Mouse (Mus musculus): ENCODE data around the gene Celsr1. TPM values are rescaled to one million over a fixed set of nuclear protein-coding genes. Genes with fewer than 3 reads are reported as not detected.

Celsr1 gene
- 2.4 TPM for polyA plus RNA-seq (2014; fragmentation: Illumina TruSeq; extraction: RNeasy Lipid Tissue Mini Kit (QIAGEN cat#74804); ENCODE audit: low read depth, low replicate concordance)

GRCm38 (mm10) chr15:86033191-86033841 lies at the start of gene Celsr1:
Gene Celsr1 (minus strand): TSS chr15:86033777.

GRCm38 (mm10) chr15:86057413-86057812 lies 23.8 kb upstream of the Celsr1 start, which contains the start of gene Gramd4:
Gene Gramd4 (plus strand): TSS chr15:86057695.

DNA sequence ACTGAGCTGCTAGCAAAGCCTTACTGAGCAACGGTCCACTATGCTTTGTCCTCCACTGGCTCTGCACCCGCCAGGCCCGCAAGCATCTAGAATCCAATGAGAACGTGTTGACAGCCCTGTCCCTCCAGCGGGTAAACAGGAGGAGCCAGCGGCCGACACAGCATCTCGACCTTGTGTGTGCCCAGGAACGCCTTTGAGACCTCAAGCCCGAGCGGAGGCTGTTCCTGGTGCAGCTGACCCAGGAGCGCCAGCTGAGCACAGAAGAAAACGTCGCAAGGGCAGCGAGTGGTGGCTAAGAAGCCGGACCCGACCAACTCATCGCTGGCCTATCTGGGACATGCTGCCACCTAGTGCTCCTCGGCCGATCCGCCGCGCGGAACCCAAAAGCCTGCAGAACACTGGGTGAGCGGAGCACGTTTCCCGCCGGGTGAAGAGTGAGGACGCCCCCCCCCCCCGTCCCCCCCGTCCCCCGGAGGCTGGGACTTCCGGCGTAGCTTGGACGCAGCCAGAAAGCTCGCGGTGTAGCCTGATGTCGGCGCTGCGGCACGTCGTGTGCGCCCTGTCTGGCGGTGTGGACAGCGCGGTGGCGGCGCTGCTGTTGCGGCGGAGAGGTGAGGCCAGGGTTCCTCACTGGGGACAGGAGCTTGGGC lies 154.6 kb downstream of the Celsr1 start, which contains the start of gene Trmu:
Trmu (plus strand) TSS at position 465 of the 650 bp plus-strand sequence.

DNA sequence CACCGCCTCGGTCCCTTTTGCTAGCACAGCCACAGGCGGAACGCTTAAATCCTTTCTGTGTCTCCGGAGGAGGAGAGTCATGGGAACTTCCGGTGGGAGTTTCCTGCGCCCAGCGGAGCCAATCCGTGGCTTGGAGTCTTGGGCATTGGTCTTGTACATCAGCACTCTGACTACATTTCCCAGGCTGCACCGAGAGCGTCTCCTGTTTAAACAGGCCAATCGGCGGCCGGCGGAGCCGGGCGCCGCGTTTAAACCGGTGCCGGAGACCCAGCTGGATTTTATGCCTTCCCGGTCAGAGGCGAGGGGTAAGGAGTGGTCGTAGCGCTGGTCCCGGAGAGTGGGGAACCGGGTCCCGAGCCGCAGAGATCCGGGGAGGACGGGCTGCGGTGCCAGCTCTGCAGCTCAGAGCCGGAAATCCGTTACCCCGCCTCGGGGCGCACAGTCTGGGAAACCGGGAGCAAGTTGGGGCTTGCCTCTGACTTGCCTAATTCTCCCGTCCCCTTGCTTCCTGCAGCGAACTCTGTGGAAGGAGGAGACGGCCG lies 174.0 kb downstream of the Celsr1 start, which contains the start of gene Gtse1:
Gtse1 (plus strand) TSS at position 256 of the 542 bp plus-strand sequence.

Other genes starting within 250 kb of the Celsr1 start
- gene Cdpf1, start 222.1 kb downstream of the Celsr1 start, polyA plus RNA-seq (2014; fragmentation: Illumina TruSeq; extraction: RNeasy Lipid Tissue Mini Kit (QIAGEN cat#74804); ENCODE audit: low read depth, low replicate concordance) = 36.9 TPM
- gene Pkdrej, start 212.0 kb downstream of the Celsr1 start, polyA plus RNA-seq (2014; fragmentation: Illumina TruSeq; extraction: RNeasy Lipid Tissue Mini Kit (QIAGEN cat#74804); ENCODE audit: low read depth, low replicate concordance) = 3.8 TPM
- 20.4 TPM for gene Ttc38, start 201.5 kb downstream of the Celsr1 start, polyA plus RNA-seq (2014; fragmentation: Illumina TruSeq; extraction: RNeasy Lipid Tissue Mini Kit (QIAGEN cat#74804); ENCODE audit: low read depth, low replicate concordance)
- 0.45 TPM for gene Gtse1, start 174.0 kb downstream of the Celsr1 start, polyA plus RNA-seq (2014; fragmentation: Illumina TruSeq; extraction: RNeasy Lipid Tissue Mini Kit (QIAGEN cat#74804); ENCODE audit: low read depth, low replicate concordance)
- 23.6 TPM for gene Trmu, start 154.5 kb downstream of the Celsr1 start, polyA plus RNA-seq (2014; fragmentation: Illumina TruSeq; extraction: RNeasy Lipid Tissue Mini Kit (QIAGEN cat#74804); ENCODE audit: low read depth, low replicate concordance)
- gene Gramd4, start 23.9 kb upstream of the Celsr1 start, polyA plus RNA-seq (2014; fragmentation: Illumina TruSeq; extraction: RNeasy Lipid Tissue Mini Kit (QIAGEN cat#74804); ENCODE audit: low read depth, low replicate concordance) = 37.0 TPM
- 27.8 TPM for gene Cerk, start 152.4 kb upstream of the Celsr1 start, polyA plus RNA-seq (2014; fragmentation: Illumina TruSeq; extraction: RNeasy Lipid Tissue Mini Kit (QIAGEN cat#74804); ENCODE audit: low read depth, low replicate concordance)
- 19.1 TPM for gene Tbc1d22a, start 180.7 kb upstream of the Celsr1 start, polyA plus RNA-seq (2014; fragmentation: Illumina TruSeq; extraction: RNeasy Lipid Tissue Mini Kit (QIAGEN cat#74804); ENCODE audit: low read depth, low replicate concordance)